ENCODE assay signal across 8 mouse cellular contexts in genomic region chr8:72491017-72491416, GRCm38 (mm10). TPM values are rescaled to one million over a fixed set of nuclear protein-coding genes. Genes with fewer than 3 reads are reported as not detected.
DNase-seq lines count a peak whose midpoint lies in the region; ATAC-seq and TF ChIP-seq lines count a peak whose summit lies in the region.

No protein-coding gene starts in this region.

- peaks cover 23% of the 10 kb centered on the region for H3K36me3 ChIP-seq in heart, embryonic 16.5 days (ENCODE audit: control insufficient read depth, insufficient read depth)
- peaks cover 48% of the 10 kb centered on the region for H3K36me3 ChIP-seq in hindbrain, embryonic 14.5 days (replicated peaks; ENCODE audit: control insufficient read depth, insufficient read depth)
- H3K36me3 ChIP-seq in midbrain, embryonic 13.5 days = peaks cover 44% of the 10 kb centered on the region

- TF ChIP-seq CTCF in cortical plate, adult 2 months (IDR thresholded peaks at IDR 0.05; ENCODE audit: extremely low read depth, insufficient read depth, low read length) = no peak

- peaks cover 18% of the 10 kb centered on the region for H3K4me1 ChIP-seq in heart, embryonic 16.5 days (ENCODE audit: control insufficient read depth, insufficient read depth, low read length)
- H3K4me1 ChIP-seq in cortical plate, adult 2 months (ENCODE audit: control insufficient read depth, insufficient read depth, low read length) = peaks cover 4% of the 10 kb centered on the region
- H3K4me1 ChIP-seq in hindbrain, embryonic 14.5 days (replicated peaks; ENCODE audit: control insufficient read depth, insufficient read depth, low read length) = peaks cover 20% of the 10 kb centered on the region
- peaks cover 25% of the 10 kb centered on the region for H3K4me1 ChIP-seq in midbrain, embryonic 13.5 days (replicated peaks)

- H3K4me3 ChIP-seq in heart, embryonic 16.5 days (ENCODE audit: low read length) = no peak overlapping the region; the same call in 1 of the 2 replicates
- H3K4me3 ChIP-seq in cortical plate, adult 2 months (ENCODE audit: insufficient read depth, low read length) = peak overlapping the region; percentile 61; the same call in 1 of the 2 replicates
- no peak overlapping the region for H3K4me3 ChIP-seq in hindbrain, embryonic 14.5 days (replicated peaks; ENCODE audit: low read length)
- H3K4me3 ChIP-seq in midbrain, embryonic 13.5 days (replicated peaks) = peak overlapping the region; percentile 90

- H3K27ac ChIP-seq in heart, embryonic 16.5 days (ENCODE audit: low read length) = no peak overlapping the region
- no peak overlapping the region for H3K27ac ChIP-seq in cortical plate, adult 2 months (ENCODE audit: insufficient read depth, low read length)
- no peak overlapping the region for H3K27ac ChIP-seq in hindbrain, embryonic 14.5 days
- no peak overlapping the region for H3K27ac ChIP-seq in midbrain, embryonic 13.5 days

- H3K9me3 ChIP-seq in heart, embryonic 16.5 days (replicated peaks; ENCODE audit: control insufficient read depth, low read length) = no peaks in the 10 kb centered on the region
- H3K9me3 ChIP-seq in hindbrain, embryonic 14.5 days (ENCODE audit: control insufficient read depth, low read length) = no peaks in the 10 kb centered on the region
- no peaks in the 10 kb centered on the region for H3K9me3 ChIP-seq in midbrain, embryonic 13.5 days

- DNase-seq in heart, adult 11 months = no peak
- DNase-seq in hindbrain, embryonic 14.5 days (ENCODE audit: low spot score) = no peak
- no peak for DNase-seq in left cerebral cortex, adult 11 months (ENCODE audit: low spot score)
- DNase-seq in urinary bladder, postnatal 25 days (ENCODE audit: low spot score) = no peak

- ATAC-seq in heart, embryonic 16.5 days (replicated peaks; ENCODE audit: extremely low read depth, insufficient read depth, low FRiP score) = no peak
- ATAC-seq in hindbrain, embryonic 14.5 days (ENCODE audit: low FRiP score) = no peak
- no peak for ATAC-seq in midbrain, embryonic 13.5 days
- ATAC-seq in megakaryocyte progenitor cell, adult 5-6 weeks (replicated peaks; ENCODE audit: poor library complexity) = no peak

- WGBS in heart, embryonic 16.5 days = 83% methylated on average over 2 of the region's 2 CpGs
- 91% methylated on average over 2 of the region's 2 CpGs for WGBS in hindbrain, embryonic 14.5 days
- WGBS in midbrain, embryonic 13.5 days = 81% methylated on average over 2 of the region's 2 CpGs

- peak overlapping the region; percentile 97 for H3K4me2 ChIP-seq in heart, embryonic 16.5 days (ENCODE audit: low read depth, low read length)
- H3K4me2 ChIP-seq in hindbrain, embryonic 14.5 days (replicated peaks) = peak overlapping the region; percentile 82
- H3K4me2 ChIP-seq in midbrain, embryonic 13.5 days (replicated peaks) = peak overlapping the region; percentile 96

- H3K9ac ChIP-seq in heart, embryonic 16.5 days (ENCODE audit: low read length) = 0 out of 2 replicates have a peak overlapping the region, but pooled peaks have one; percentile 4
- H3K9ac ChIP-seq in hindbrain, embryonic 14.5 days = no peak overlapping the region; the same call in 1 of the 2 replicates
- H3K9ac ChIP-seq in midbrain, embryonic 13.5 days (replicated peaks) = peak overlapping the region; percentile 91

- no peaks in the 10 kb centered on the region for H3K27me3 ChIP-seq in heart, embryonic 16.5 days (ENCODE audit: control insufficient read depth, insufficient read depth, low read length)
- H3K27me3 ChIP-seq in hindbrain, embryonic 14.5 days (ENCODE audit: control insufficient read depth, insufficient read depth, low read length) = no peaks in the 10 kb centered on the region
- no peaks in the 10 kb centered on the region for H3K27me3 ChIP-seq in midbrain, embryonic 13.5 days

- TF ChIP-seq POLR2A in cortical plate, adult 2 months (IDR thresholded peaks at IDR 0.05; ENCODE audit: extremely low read depth, insufficient read depth, low read length) = no peak

RNA-seq across cellular contexts. Expression of gene Slc35e1, which starts 1.4 kb away (rescaled TPM):
- 7.8 and 13.1 TPM in 2 replicates for polyA plus RNA-seq in heart, embryonic 16.5 days (2015; fragmentation: Nextera tagmentation; extraction: Ambion mirVana)
- 35.9 and 37.0 TPM in 2 replicates for polyA plus RNA-seq in cortical plate, adult 2 months (2012; rRNA removed)
- 11.0 and 12.8 TPM in 2 replicates for polyA plus RNA-seq in hindbrain, embryonic 14.5 days (2014; fragmentation: Nextera tagmentation; extraction: Ambion mirVana)
- 9.0 and 11.9 TPM in 2 replicates for polyA plus RNA-seq in midbrain, embryonic 13.5 days (2015; fragmentation: Nextera tagmentation; extraction: Ambion mirVana)
- total RNA-seq in megakaryocyte progenitor cell, adult 5-6 weeks (2015) = 27.3 and 40.7 TPM in 2 replicates
- total RNA-seq in megakaryocyte progenitor cell, adult 5-6 weeks (2017) = 26.8 and 30.3 TPM in 2 replicates

RNA-seq across cellular contexts. Expression of gene Cherp, which starts 16.0 kb away (rescaled TPM):
- 36.8 and 45.6 TPM in 2 replicates for polyA plus RNA-seq in heart, embryonic 16.5 days (2015; fragmentation: Nextera tagmentation; extraction: Ambion mirVana)
- polyA plus RNA-seq in cortical plate, adult 2 months (2012; rRNA removed) = 44.0 and 47.3 TPM in 2 replicates
- polyA plus RNA-seq in hindbrain, embryonic 14.5 days (2014; fragmentation: Nextera tagmentation; extraction: Ambion mirVana) = 47.2 and 52.3 TPM in 2 replicates
- polyA plus RNA-seq in midbrain, embryonic 13.5 days (2015; fragmentation: Nextera tagmentation; extraction: Ambion mirVana) = 49.7 and 56.3 TPM in 2 replicates
- 80.1 and 106 TPM in 2 replicates for total RNA-seq in megakaryocyte progenitor cell, adult 5-6 weeks (2015)
- total RNA-seq in megakaryocyte progenitor cell, adult 5-6 weeks (2017) = 17.7 and 23.8 TPM in 2 replicates

RNA-seq across cellular contexts. Expression of gene 1700030K09Rik, which starts 47.3 kb away (rescaled TPM):
- 9.8 and 10.3 TPM in 2 replicates for polyA plus RNA-seq in heart, embryonic 16.5 days (2015; fragmentation: Nextera tagmentation; extraction: Ambion mirVana)
- 8.1 and 8.9 TPM in 2 replicates for polyA plus RNA-seq in cortical plate, adult 2 months (2012; rRNA removed)
- polyA plus RNA-seq in hindbrain, embryonic 14.5 days (2014; fragmentation: Nextera tagmentation; extraction: Ambion mirVana) = 14.4 and 14.9 TPM in 2 replicates
- 17.5 and 18.8 TPM in 2 replicates for polyA plus RNA-seq in midbrain, embryonic 13.5 days (2015; fragmentation: Nextera tagmentation; extraction: Ambion mirVana)
- 3.0 and 3.3 TPM in 2 replicates for total RNA-seq in megakaryocyte progenitor cell, adult 5-6 weeks (2015)
- 6.3 and 6.5 TPM in 2 replicates for total RNA-seq in megakaryocyte progenitor cell, adult 5-6 weeks (2017)

RNA-seq across cellular contexts. Expression of gene Calr3, which starts 47.3 kb away (rescaled TPM):
- polyA plus RNA-seq in heart, embryonic 16.5 days (2015; fragmentation: Nextera tagmentation; extraction: Ambion mirVana) = 1.4 and 1.5 TPM in 2 replicates
- polyA plus RNA-seq in cortical plate, adult 2 months (2012; rRNA removed) = 0.68 and 0.81 TPM in 2 replicates
- polyA plus RNA-seq in hindbrain, embryonic 14.5 days (2014; fragmentation: Nextera tagmentation; extraction: Ambion mirVana) = 0.92 and 1.7 TPM in 2 replicates
- polyA plus RNA-seq in midbrain, embryonic 13.5 days (2015; fragmentation: Nextera tagmentation; extraction: Ambion mirVana) = 0.75 and 1.7 TPM in 2 replicates
- total RNA-seq in megakaryocyte progenitor cell, adult 5-6 weeks (2015) = 2.2 TPM in 2 replicates
- 2.9 TPM in 2 replicates for total RNA-seq in megakaryocyte progenitor cell, adult 5-6 weeks (2017)

RNA-seq across cellular contexts. Expression of gene Med26, which starts 57.1 kb away (rescaled TPM):
- 11.5 and 12.7 TPM in 2 replicates for polyA plus RNA-seq in heart, embryonic 16.5 days (2015; fragmentation: Nextera tagmentation; extraction: Ambion mirVana)
- polyA plus RNA-seq in cortical plate, adult 2 months (2012; rRNA removed) = 7.7 and 8.3 TPM in 2 replicates
- polyA plus RNA-seq in hindbrain, embryonic 14.5 days (2014; fragmentation: Nextera tagmentation; extraction: Ambion mirVana) = 13.4 and 15.8 TPM in 2 replicates
- polyA plus RNA-seq in midbrain, embryonic 13.5 days (2015; fragmentation: Nextera tagmentation; extraction: Ambion mirVana) = 16.6 and 17.7 TPM in 2 replicates
- total RNA-seq in megakaryocyte progenitor cell, adult 5-6 weeks (2015) = 10.0 and 12.0 TPM in 2 replicates
- total RNA-seq in megakaryocyte progenitor cell, adult 5-6 weeks (2017) = 8.6 and 9.9 TPM in 2 replicates

Comparison
In these comparisons a context has a peak if more than half of its experiments do, and no peak if none do; other contexts are left out.
1. H3K4me3 ChIP-seq: peak in cortical plate, adult 2 months (single experiment) and midbrain, embryonic 13.5 days (single experiment); none in heart, embryonic 16.5 days (single experiment) and hindbrain, embryonic 14.5 days (single experiment).
2. Peak in every context shown above with its lines, with median percentiles within 50 percentile points of each other: H3K4me2 ChIP-seq.